Mouse (Mus musculus) erythroblast, adult 5-6 weeks (primary cell): ENCODE data around the gene Fbn1. TPM values are rescaled to one million over a fixed set of nuclear protein-coding genes. Genes with fewer than 3 reads are reported as not detected.
A peak's percentile ranks its signal among the peaks of the same experiment; 100 is the strongest.

Experiments
- ATAC-seq: replicated peaks from 2 replicates; pipeline ENCODE4 v1.8.0; 2016; ENCODE audit warnings: moderate number of reproducible peaks, mild to moderate bottlenecking, moderate TSS enrichment, inconsistent platforms; ENCODE audit not compliant: poor library complexity, low FRiP score, severe bottlenecking
- total RNA-seq, 2 experiments: library from RNA; stranded (forward) in 1 of 2; stranded (reverse) in 1 of 2; fragments of 150-400 nt in 1 of 2; fragments of 200-764, 138-1000 nt in 1 of 2; gene quantifications; 2 replicates each; pipeline versions ENCODE4 v1.2.3 to v1.2.4; 2015 to 2017; ENCODE audit warnings: low replicate concordance in 2 of 2

Gene Fbn1
- total RNA-seq, 2 experiments from 2014 or later = not detected

DNA sequence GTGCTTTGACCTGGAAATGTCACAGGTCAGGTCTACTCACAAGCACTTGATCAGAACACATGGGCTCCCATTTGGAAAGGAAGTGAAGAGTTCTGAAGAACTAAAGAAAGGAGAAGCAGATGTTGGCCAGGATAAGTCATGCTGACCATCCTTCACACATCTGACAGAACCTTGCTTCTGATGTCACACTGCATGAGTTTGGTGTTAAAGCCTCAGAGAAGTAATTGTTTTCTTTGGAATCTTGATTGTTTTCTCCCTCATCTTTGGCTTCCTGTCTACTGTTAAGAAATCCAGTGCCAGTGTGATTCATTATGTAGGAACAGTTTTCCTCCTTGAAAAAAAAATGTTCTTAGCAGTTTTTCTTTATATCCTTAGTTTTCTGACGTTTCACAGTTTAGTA is 238.9 kb downstream of the Fbn1 start:
- ATAC-seq = no peak

DNA sequence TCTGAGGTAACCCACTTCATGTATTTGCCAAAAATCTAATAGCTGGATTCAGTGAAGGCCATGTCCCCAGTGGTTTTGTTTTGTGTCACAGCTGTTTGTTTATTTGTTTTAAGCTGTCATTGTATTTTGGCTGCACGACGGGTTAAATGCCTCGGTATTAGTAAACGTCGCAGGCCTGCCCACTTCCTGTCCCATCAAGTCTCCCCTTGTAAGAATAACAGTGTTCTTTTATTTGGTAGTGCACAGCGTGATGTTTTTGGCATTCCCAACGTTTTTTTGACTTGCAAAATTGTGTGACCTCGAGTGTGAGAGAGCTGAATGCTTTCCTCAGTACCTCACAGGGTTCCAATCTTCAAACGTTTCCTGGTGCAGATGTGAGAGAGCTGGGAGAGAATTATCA is 244.0 kb downstream of the Fbn1 start:
- no peak for ATAC-seq

DNA sequence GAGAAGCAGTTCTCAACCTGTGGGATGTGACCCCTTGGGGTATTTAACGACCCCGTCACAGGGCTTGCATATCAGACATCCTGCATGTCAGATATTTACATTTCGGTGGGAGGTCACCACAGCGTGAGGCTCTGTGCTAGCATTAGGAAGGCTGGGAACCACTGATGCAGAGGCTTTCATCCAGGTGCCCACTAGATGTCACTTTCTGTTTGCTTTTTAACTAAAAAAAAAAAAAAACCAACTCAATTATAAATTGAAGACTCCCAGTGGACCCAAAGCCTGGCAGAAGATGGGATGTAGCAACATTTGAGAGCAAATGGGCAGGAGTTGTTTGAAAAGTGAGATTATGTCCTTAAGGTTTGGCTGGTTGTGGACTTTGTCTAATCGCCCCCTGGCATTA is 244.7 kb downstream of the Fbn1 start:
- no peak for ATAC-seq

DNA sequence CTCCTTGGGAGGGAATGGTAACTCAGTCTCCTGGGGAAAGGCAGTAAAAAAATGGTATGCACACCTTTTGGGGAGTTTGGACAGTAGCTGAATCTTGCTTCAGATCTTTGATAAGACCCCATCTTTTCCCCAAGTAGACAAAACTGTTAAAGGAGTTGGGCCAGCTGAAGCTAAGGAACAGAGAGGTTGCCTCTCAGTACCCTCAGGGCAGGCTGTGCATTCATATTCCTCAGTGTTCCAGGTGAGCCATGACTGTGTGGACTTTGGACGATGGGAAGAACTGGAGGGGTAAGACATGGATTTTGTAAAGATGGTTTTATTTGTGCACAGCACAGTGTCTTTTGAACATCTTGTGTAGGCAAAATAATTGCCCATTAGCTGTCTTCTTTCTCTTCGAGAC is 247.5 kb downstream of the Fbn1 start:
- ATAC-seq = no peak

DNA sequence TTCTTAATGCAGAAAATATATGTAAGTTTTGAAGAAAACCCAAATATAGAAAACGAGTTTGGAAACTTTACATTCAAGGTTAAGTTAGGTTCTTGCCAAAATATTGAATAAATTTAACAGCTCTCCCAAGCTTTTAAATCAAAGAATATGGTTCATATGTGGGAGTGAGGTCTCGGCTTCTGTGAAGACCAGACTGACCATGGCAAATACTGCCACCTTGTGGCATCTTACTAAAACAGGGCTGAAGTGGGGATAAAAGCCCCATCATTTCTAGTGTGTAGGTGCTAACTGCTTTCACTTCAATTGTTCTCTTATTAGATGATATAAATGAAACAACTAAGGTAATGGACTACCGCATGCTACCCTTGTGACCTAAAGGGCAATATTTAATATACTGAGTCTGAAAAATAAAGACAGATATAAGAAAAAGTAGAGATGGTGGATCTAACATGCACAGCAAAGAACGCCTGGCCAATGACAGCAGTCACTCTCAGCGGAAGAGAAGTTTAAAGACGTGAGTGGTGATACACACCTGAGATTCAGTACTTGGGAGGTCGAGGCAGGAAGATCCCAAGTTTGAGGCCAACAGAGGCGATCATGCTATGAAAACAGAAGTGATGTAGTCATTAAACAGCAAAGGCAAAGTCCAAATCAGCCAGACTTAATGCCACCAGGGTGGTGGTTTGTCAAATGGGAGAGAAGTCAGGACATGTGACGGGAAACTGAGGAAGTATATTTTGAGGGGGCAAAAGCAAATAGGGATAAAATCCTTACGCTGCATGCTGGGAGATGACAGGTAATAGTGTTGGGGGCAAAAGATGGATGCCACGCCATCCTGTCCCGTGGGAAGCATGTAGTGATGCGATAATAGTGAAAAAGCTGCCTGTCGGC is 248.3 kb downstream of the Fbn1 start:
- peak; percentile 82 for ATAC-seq

DNA sequence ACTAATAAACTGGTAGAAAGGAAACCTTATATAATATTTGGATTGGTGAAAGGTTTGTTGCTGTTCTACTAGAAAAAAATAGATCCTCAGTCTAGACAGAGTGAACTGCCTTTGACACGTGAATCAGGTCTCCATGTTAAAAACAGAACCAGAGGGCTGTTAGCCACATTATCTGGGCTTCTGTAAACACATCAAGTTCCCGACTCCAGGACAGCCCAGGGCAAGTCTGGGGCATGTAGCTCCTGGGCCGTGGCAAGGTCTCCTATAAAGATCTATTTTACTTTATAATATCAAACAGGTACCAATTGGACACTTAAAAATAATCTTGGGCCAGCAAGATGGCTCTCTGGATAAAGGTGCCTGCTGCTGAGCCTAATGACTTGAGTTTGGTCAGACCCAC is 251.9 kb downstream of the Fbn1 start:
- ATAC-seq = no peak

DNA sequence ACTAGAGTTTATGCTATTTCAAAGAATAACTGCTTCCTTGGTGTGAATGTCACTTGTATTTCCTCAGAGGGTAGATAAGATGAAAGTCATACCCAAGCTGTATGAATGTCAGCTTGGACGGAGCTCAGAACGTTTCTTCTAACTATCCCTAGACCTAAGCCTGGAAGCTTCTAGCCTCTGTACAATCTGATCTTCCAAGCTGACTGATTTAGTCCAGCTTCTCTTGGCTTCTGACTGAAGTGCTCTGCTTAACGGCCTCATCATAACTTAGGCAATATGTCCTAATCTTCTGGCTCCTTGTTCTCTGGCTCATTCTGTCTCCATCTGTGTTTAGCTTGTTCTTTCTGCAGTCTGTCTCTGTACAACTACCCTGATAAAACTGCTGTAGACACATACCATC is 253.2 kb downstream of the Fbn1 start:
- no peak for ATAC-seq

DNA sequence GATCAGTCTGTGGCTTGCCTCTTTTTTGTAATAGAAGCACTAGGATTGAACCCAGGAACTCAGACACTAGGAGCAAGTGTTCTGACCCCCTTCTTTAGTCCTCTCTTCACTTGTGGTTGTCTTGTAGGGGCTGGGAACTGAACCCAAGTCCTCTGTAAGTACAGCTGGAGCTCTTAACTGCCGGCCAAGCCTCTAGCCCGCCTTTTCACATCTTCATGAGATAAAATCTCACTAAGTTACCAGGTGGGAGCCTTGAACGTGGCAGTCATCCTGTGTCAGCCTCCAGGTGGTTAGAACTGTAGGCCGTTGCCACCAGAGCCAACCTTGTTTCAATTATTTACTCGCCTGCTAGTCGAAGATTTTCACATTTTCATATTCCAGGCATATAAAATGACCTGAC is 254.1 kb downstream of the Fbn1 start:
- no peak for ATAC-seq

DNA sequence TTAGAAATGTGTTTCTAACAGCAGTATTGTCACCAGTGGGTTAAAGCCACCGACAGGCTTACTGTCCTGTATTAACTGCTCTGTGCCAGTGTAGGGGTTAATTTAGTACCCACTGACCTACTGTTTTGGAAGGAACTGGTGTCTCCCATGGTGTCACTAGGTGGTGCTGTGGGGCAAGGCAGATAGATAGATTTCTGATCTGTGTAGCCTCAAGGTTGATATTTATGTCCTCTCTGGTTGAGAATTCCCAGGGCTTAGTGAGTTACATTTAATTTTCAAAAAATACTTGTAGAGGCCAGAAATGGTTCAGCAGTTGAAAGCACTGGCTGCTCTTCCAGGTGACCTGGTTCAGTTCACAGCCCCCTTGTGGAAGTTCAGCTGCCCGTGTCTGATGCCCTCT is 255.5 kb downstream of the Fbn1 start:
- no peak for ATAC-seq

DNA sequence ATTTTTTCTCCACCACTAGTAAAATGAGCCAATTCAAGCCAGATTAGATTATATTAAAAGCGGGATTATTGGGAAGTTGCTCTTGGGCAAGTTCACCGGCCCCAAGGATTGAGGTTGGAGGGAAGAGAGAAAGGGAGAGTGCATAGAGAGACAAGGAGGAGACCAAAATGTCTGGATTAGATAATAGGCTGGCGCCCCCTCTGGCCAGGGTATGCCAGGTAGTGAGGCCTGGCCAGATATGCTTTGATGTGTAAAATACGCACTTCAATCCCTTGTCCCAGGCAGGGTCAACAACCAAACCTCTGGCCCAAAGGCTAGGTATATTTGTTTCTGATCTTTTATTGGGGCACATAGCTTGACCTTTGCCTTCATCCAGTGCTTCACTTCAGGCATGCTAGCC is 256.0 kb downstream of the Fbn1 start:
- no peak for ATAC-seq

Other genes with a start within 250 kb of the Fbn1 start
- not detected in 2 replicates for gene Gm9913, start 2.9 kb downstream of the Fbn1 start, total RNA-seq (2015; ENCODE audit: low replicate concordance)
- not detected in 2 replicates for gene Gm9913, start 2.9 kb downstream of the Fbn1 start, total RNA-seq (2017; ENCODE audit: low replicate concordance)
- 2.1 and 3.8 TPM in 2 replicates for gene Cep152, start 117.1 kb upstream of the Fbn1 start, total RNA-seq (2015; ENCODE audit: low replicate concordance)
- gene Cep152, start 117.1 kb upstream of the Fbn1 start, total RNA-seq (2017; ENCODE audit: low replicate concordance) = 11.1 and 18.4 TPM in 2 replicates
- gene Eid1, start 165.1 kb upstream of the Fbn1 start, total RNA-seq (2015; ENCODE audit: low replicate concordance) = 32.4 and 46.3 TPM in 2 replicates
- gene Eid1, start 165.1 kb upstream of the Fbn1 start, total RNA-seq (2017; ENCODE audit: low replicate concordance) = 39.1 and 39.9 TPM in 2 replicates
- gene Shc4, start 216.2 kb upstream of the Fbn1 start, total RNA-seq (2015; ENCODE audit: low replicate concordance) = 0.38 and 1.3 TPM in 2 replicates
- gene Shc4, start 216.2 kb upstream of the Fbn1 start, total RNA-seq (2017; ENCODE audit: low replicate concordance) = 1.1 and 2.7 TPM in 2 replicates